Mouse (Mus musculus) inflammation-experienced regulatory T-cells, adult 6 months (primary cell): Measurements from ENCODE around the gene Vmn1r159. TPM values are rescaled to one million over a fixed set of nuclear protein-coding genes. Genes with fewer than 3 reads are reported as not detected.
"Not testable (repeated sequence)": the region's sequence is repeated elsewhere in the genome, so short reads cannot be mapped to it uniquely, and the experiment has no call there.

ENCODE experiments used
- ATAC-seq: one replicate; pipeline ENCODE4 v1.8.0; 2017
- polyA plus RNA-seq, 3 experiments: library from polyadenylated mRNA; unstranded; fragments of 100-300 nt; shearing (Covaris generic); gene quantifications; one replicate each; pipeline ENCODE4 v1.2.1; 2017

Gene Vmn1r159
- polyA plus RNA-seq: not detected

GRCm38 (mm10) chr7:22843505-22843904 lies at the start of gene Vmn1r159:
TSS of gene Vmn1r159 (minus strand) at chr7:22843605.
- not testable (repeated sequence) for ATAC-seq

GRCm38 (mm10) chr7:22870924-22871323 lies 27.5 kb upstream of the Vmn1r159 start, which contains the start of gene Vmn1r160:
TSS of gene Vmn1r160 (plus strand) at chr7:22871224.
- not testable (repeated sequence) for ATAC-seq

Other genes with a start within 250 kb of the Vmn1r159 start
- gene Vmn1r155, start 185.6 kb downstream of the Vmn1r159 start, polyA plus RNA-seq: not detected
- not detected for gene Gm8693, start 151.3 kb downstream of the Vmn1r159 start, polyA plus RNA-seq
- gene Gm4567, start 123.9 kb downstream of the Vmn1r159 start, polyA plus RNA-seq: not detected
- not detected for gene Vmn1r157, start 81.9 kb downstream of the Vmn1r159 start, polyA plus RNA-seq
- gene Vmn1r158, start 52.8 kb downstream of the Vmn1r159 start, polyA plus RNA-seq: not detected
- gene Vmn1r160, start 27.6 kb upstream of the Vmn1r159 start, polyA plus RNA-seq: not detected
- not detected for gene Gm4214, start 141.1 kb upstream of the Vmn1r159 start, polyA plus RNA-seq
- not detected for gene Gm4216, start 176.3 kb upstream of the Vmn1r159 start, polyA plus RNA-seq
- gene Vmn1r163, start 211.9 kb upstream of the Vmn1r159 start, polyA plus RNA-seq: not detected
- not detected for gene Gm8720, start 223.9 kb upstream of the Vmn1r159 start, polyA plus RNA-seq